In genomic region chr12:102442639-102443038, GRCm38 (mm10) we compare ENCODE assay signal across 33 mouse cellular contexts. TPM values are rescaled to one million over a fixed set of nuclear protein-coding genes. Genes with fewer than 3 reads are reported as not detected.
A peak's percentile ranks its signal among the peaks of the same experiment; 100 is the strongest.
DNase-seq lines count a peak whose midpoint lies in the region; ATAC-seq and TF ChIP-seq lines count a peak whose summit lies in the region.
"Had no signal": no experiment of that assay in that cellular context is flagged by ENCODE, and none has a peak within 500 bp of the region (broad histone marks: within the 10 kb centered on the region; RNA-seq: fewer than 3 reads in every experiment).

No protein-coding gene starts in this region.

- H3K27me3 ChIP-seq in E14TG2a.4 (ENCODE audit: insufficient read depth, low read length) (peaks cover 15% of the 10 kb centered on the region), MEL (ENCODE audit: control insufficient read depth in 1 of 2, insufficient read depth in 2 of 2, low read length in 2 of 2) (no peaks in the 10 kb centered on the region)
- H3K27me3 ChIP-seq in kidney, embryonic 16.5 days (ENCODE audit: insufficient read depth, low read length): no peaks in the 10 kb centered on the region
- H3K27me3 ChIP-seq: heart, embryonic 13.5 days; hindbrain, embryonic 15.5 days; lung, embryonic 15.5 days; midbrain, embryonic 12.5 days; neural tube, embryonic 12.5 days; stomach, embryonic 15.5 days had no signal

- H3K79me2 ChIP-seq in MEL (ENCODE audit: control insufficient read depth, insufficient read depth, low read length, poor library complexity): no peaks in the 10 kb centered on the region

- H3K36me3 ChIP-seq in E14TG2a.4 (ENCODE audit: insufficient read depth, low read length) (no peaks in the 10 kb centered on the region), MEL (ENCODE audit: control insufficient read depth in 1 of 2, insufficient read depth in 2 of 2, low read length in 2 of 2) (peaks cover 0 to 27% of the 10 kb centered on the region in 2 experiments; a peak in 2 of 4 replicates)
- H3K36me3 ChIP-seq in kidney, embryonic 16.5 days (ENCODE audit: insufficient read depth, low read length): no peaks in the 10 kb centered on the region
- H3K36me3 ChIP-seq: heart, embryonic 13.5 days; hindbrain, embryonic 10.5 days; hindbrain, embryonic 15.5 days; lung, embryonic 15.5 days; midbrain, embryonic 12.5 days; neural tube, embryonic 12.5 days; stomach, embryonic 15.5 days had no signal

- no peak overlapping the region for H3K4me2 ChIP-seq in kidney, embryonic 16.5 days (replicated peaks; ENCODE audit: low read depth, low read length)
- H3K4me2 ChIP-seq: heart, embryonic 13.5 days; hindbrain, embryonic 15.5 days; lung, embryonic 15.5 days; midbrain, embryonic 12.5 days; neural tube, embryonic 12.5 days; stomach, embryonic 15.5 days had no signal

- H3K4me3 ChIP-seq in E14TG2a.4 (replicated peaks; ENCODE audit: low read length) (peak overlapping the region; percentile 45), MEL (ENCODE audit: control insufficient read depth in 1 of 2, insufficient read depth in 1 of 2, low read depth in 2 of 2, low read length in 2 of 2) (no peak overlapping the region)
- no peak overlapping the region for H3K4me3 ChIP-seq in kidney, embryonic 16.5 days (ENCODE audit: low read length)
- H3K4me3 ChIP-seq: heart, embryonic 13.5 days; hindbrain, embryonic 10.5 days; hindbrain, embryonic 15.5 days; lung, embryonic 15.5 days; megakaryocyte, embryonic 14.5 days; midbrain, embryonic 12.5 days; myocyte; neural tube, embryonic 12.5 days; stomach, embryonic 15.5 days had no signal

- no peak for TF ChIP-seq POLR2A in MEL (IDR thresholded peaks at IDR 0.05; ENCODE audit: control insufficient read depth in 1 of 2, insufficient read depth in 1 of 2, low read depth in 1 of 2, low read length in 2 of 2, poor library complexity in 1 of 2)

- peak; percentile 52 for ATAC-seq in granulocyte monocyte progenitor cell, adult 5-6 weeks (replicated peaks; ENCODE audit: poor library complexity, severe bottlenecking)
- ATAC-seq in kidney, embryonic 16.5 days (ENCODE audit: low FRiP score, low TSS enrichment): no peak
- ATAC-seq: forebrain, embryonic 14.5 days; inflammation-experienced regulatory T-cells, adult 6 months had no signal

- no peak for TF ChIP-seq CTCF in E14TG2a.4 (conservative IDR thresholded peaks at IDR 0.05; ENCODE audit: low read length)
- TF ChIP-seq CTCF in MEL (IDR thresholded peaks at IDR 0.05 in 2 of 3, conservative IDR thresholded peaks at IDR 0.05 in 1 of 3; ENCODE audit: control insufficient read depth in 1 of 3, insufficient read depth in 1 of 3, low read depth in 2 of 3, low read length in 3 of 3, poor library complexity in 1 of 3, severe bottlenecking in 1 of 3): no peak

- TF ChIP-seq RAD21 in MEL (IDR thresholded peaks at IDR 0.05; ENCODE audit: low read depth, low read length): no peak

- H3K4me1 ChIP-seq in E14TG2a.4 (replicated peaks; ENCODE audit: low read depth, low read length) (peaks cover 26% of the 10 kb centered on the region), MEL (ENCODE audit: control insufficient read depth in 1 of 2, insufficient read depth in 2 of 2, low read length in 2 of 2) (peaks cover 8 to 35% of the 10 kb centered on the region in 2 experiments)
- peaks cover 12% of the 10 kb centered on the region for H3K4me1 ChIP-seq in kidney, embryonic 16.5 days (ENCODE audit: insufficient read depth, low read length)

- DNase-seq in layer of hippocampus, adult 9-11 months: peak; percentile 79
- no peak for DNase-seq in layer of hippocampus, postnatal 14 days (ENCODE audit: low spot score in 2 of 2)
- DNase-seq in MEL (ENCODE audit: low read depth, low spot score): no peak
- no peak for DNase-seq in right cerebral cortex, postnatal 4 days
- DNase-seq in adrenal gland, postnatal 25 days: no peak
- DNase-seq: adrenal gland, postnatal 14 days; B cell, adult 2 months; cerebellum, adult 2 months; cerebellum, postnatal 14 days; gastrocnemius, postnatal 36 days; heart, postnatal 10 days; kidney, adult 2 months; kidney, postnatal 4 days; left cerebral cortex, postnatal 4 days; right cerebral cortex, adult 18-20 months; thymus, adult 18-20 months; thymus, postnatal 25 days had no signal

- TF ChIP-seq EP300 in MEL (IDR thresholded peaks at IDR 0.05; ENCODE audit: low read depth in 1 of 2, low read length in 2 of 2): no peak

- H3K9me3 ChIP-seq in E14TG2a.4 (ENCODE audit: low read length): no peaks in the 10 kb centered on the region
- no peaks in the 10 kb centered on the region for H3K9me3 ChIP-seq in MEL (replicated peaks; ENCODE audit: insufficient read depth, low read length)
- H3K9me3 ChIP-seq in kidney, embryonic 16.5 days (ENCODE audit: low read length): no peaks in the 10 kb centered on the region
- H3K9me3 ChIP-seq: heart, embryonic 13.5 days; hindbrain, embryonic 10.5 days; hindbrain, embryonic 15.5 days; lung, embryonic 15.5 days; megakaryocyte, embryonic 14.5 days; midbrain, embryonic 12.5 days; neural tube, embryonic 12.5 days; stomach, embryonic 15.5 days had no signal

- no peak overlapping the region for H3K27ac ChIP-seq in MEL (ENCODE audit: control insufficient read depth, low read depth, low read length)
- no peak overlapping the region for H3K27ac ChIP-seq in kidney, embryonic 16.5 days (ENCODE audit: low read length)
- H3K27ac ChIP-seq: heart, embryonic 13.5 days; hindbrain, embryonic 10.5 days; hindbrain, embryonic 15.5 days; kidney, postnatal 0 days; liver, embryonic 14.5 days; lung, embryonic 15.5 days; midbrain, embryonic 12.5 days; neural tube, embryonic 12.5 days; stomach, embryonic 15.5 days had no signal

- WGBS in kidney, embryonic 16.5 days: 91% methylated on average over 14 of the region's 15 CpGs

- H3K9ac ChIP-seq in MEL (ENCODE audit: control insufficient read depth, low read depth, low read length, poor library complexity, severe bottlenecking): no peak overlapping the region
- H3K9ac ChIP-seq in kidney, embryonic 16.5 days (replicated peaks; ENCODE audit: low read length): no peak overlapping the region
- H3K9ac ChIP-seq: heart, embryonic 13.5 days; hindbrain, embryonic 15.5 days; liver, embryonic 14.5 days; lung, embryonic 15.5 days; midbrain, embryonic 12.5 days; neural tube, embryonic 12.5 days; stomach, embryonic 15.5 days had no signal

TF ChIP-seq in MEL, 35 proteins besides CTCF, POLR2A, EP300 and RAD21:
- peak; percentile 90 for TF ChIP-seq RCOR1 (IDR thresholded peaks at IDR 0.05; ENCODE audit: low read depth, low read length)
- TF ChIP-seq SIN3A (IDR thresholded peaks at IDR 0.05; ENCODE audit: low read length): no peak
- TF ChIP-seq TAL1 (IDR thresholded peaks at IDR 0.05; ENCODE audit: low read length): no peak

RNA-seq across cellular contexts. Expression of gene Lgmn, which starts 3.0 kb away (rescaled TPM):
- 100 to 1,000 TPM; 111 to 117 TPM for total RNA-seq in layer of hippocampus, postnatal 14 days (2021)
- 2.2 and 4.1 TPM in 2 replicates for total RNA-seq in MEL (2012; rRNA removed)
- polyA plus RNA-seq in MEL (2012; ENCODE audit: insufficient read depth in 1 of 2, insufficient read length in 2 of 2, low read depth in 1 of 2, low replicate concordance in 2 of 2, missing spikeins in 1 of 2): 1 to 10 TPM in 1 of 2 experiments, not detected in 1; 8.0 TPM
- total RNA-seq in granulocyte monocyte progenitor cell, adult 5-6 weeks (2014; fragmentation: Nextera tagmentation): 0.47 and 0.58 TPM in 2 replicates
- total RNA-seq in granulocyte monocyte progenitor cell, adult 5-6 weeks (2017): 1.2 and 1.7 TPM in 2 replicates
- polyA plus RNA-seq in kidney, embryonic 16.5 days (2015; fragmentation: Nextera tagmentation; extraction: Ambion mirVana): 153 and 175 TPM in 2 replicates
- total RNA-seq in adrenal gland, postnatal 25 days (2021): 110 and 136 TPM in 2 replicates

RNA-seq across cellular contexts. Expression of gene Golga5, which starts 26.3 kb away (rescaled TPM):
- total RNA-seq in layer of hippocampus, postnatal 14 days (2021): 10 to 100 TPM; 21.6 to 22.7 TPM
- 22.3 and 25.9 TPM in 2 replicates for total RNA-seq in MEL (2012; rRNA removed)
- polyA plus RNA-seq in MEL (2012; ENCODE audit: insufficient read depth in 1 of 2, insufficient read length in 2 of 2, low read depth in 1 of 2, low replicate concordance in 2 of 2, missing spikeins in 1 of 2): 10 to 100 TPM in 1 of 2 experiments, not detected in 1; 29.3 TPM
- total RNA-seq in granulocyte monocyte progenitor cell, adult 5-6 weeks (2014; fragmentation: Nextera tagmentation): 25.2 and 28.7 TPM in 2 replicates
- total RNA-seq in granulocyte monocyte progenitor cell, adult 5-6 weeks (2017): 53.3 and 71.2 TPM in 2 replicates
- 35.6 and 37.8 TPM in 2 replicates for polyA plus RNA-seq in kidney, embryonic 16.5 days (2015; fragmentation: Nextera tagmentation; extraction: Ambion mirVana)
- 44.1 and 51.4 TPM in 2 replicates for total RNA-seq in adrenal gland, postnatal 25 days (2021)

Comparison
In these comparisons a context has a peak if more than half of its experiments do, and no peak if none do; other contexts are left out.
1. RNA of gene Lgmn, which starts 3.0 kb away (total RNA-seq): 110 to 136 TPM in adrenal gland, postnatal 25 days and 111 to 117 TPM in layer of hippocampus, postnatal 14 days; 2.2 to 4.1 TPM in MEL and 0.47 to 1.7 TPM in granulocyte monocyte progenitor cell, adult 5-6 weeks; every median in the first group is over 10 times any median in the second.